Mouse (Mus musculus) testis, postnatal 14 days (tissue): Measurements from ENCODE around the gene Gm10142.
"Not testable (repeated sequence)": the region's sequence is repeated elsewhere in the genome, so short reads cannot be mapped to it uniquely, and the experiment has no call there.

Experiments
- DNase-seq: peaks from one replicate; pipeline ENCODE4 v3.0.0; 2021; ENCODE audit warnings: low spot score

Gene Gm10142

DNA sequence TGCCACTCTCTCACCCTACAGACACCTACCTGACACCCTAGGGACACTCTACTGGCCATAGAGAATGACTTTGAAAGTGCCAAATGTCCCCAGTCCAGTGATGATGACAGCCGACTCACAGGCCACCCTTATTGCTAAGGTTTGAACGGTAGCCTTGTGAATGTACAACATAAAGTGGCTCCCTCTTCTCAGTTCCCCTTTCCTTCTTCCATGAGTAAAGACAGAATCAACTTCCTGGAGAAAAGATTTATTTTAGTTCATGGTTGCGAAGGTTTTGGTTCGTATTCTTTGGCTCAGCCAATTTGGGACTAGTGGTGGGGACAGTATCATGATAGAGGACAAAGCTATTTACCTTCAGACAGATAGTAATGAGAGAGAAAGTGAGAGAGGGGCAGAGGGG is 23.3 kb downstream of the Gm10142 start:
- no peak for DNase-seq

DNA sequence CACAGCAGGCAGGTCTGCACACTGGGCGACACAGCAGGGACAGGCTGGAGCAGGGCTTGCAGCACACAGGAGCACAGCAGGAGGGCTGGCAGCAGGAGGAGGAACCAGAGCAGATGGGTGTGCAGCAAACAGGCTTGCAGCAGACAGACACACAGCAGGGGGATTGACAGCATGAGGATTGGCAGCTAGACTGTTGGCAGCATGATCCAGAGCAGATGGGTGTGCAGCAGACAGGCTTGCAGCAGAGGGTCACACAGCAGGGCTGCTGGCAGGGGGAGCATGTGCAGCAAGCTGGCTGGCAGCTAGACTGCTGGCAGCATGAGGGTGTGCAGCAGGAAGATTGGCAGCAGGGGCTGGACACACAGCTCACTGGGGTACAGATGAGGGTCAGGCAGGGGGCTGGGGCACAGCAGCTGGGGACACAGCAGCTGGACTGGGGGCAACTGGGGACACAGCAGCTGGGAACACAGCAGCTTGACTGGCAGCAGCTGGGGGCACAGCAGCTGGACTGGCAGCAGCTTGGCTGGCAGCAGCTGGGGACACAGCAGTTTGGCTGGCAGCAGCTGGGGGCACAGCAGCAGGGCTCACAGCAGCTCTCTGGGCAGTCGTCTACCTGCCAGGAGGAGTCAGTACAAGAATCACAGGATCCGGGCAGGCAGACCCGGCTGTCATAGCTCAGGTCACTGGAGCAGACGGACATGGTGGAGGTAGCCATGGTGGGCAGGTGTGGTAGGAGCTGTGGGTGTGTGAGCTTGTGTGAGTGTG is 26.5 kb downstream of the Gm10142 start, which contains the start of gene Gm18596:
Gene Gm18596, minus strand, starts transcription at position 715 of the 765 bp plus-strand sequence.
- not testable (repeated sequence) for DNase-seq

DNA sequence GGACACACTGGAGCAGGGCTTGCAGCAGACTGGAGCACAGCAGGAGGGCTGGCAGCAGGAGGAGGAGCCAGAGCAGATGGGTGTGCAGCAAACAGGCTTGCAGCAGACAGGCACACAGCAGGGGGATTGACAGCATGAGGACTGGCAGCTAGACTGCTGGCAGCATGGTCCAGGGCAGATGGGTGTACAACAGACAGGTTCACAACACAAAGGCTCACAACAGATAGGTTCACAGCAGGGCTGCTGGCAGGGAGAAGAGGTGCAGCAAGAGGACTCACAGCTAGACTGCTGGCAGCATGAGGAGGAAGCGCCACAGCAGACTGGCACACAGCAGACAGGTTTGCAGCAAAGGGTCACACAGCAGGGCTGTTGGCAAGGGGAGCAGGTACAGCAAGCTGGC is 35.1 kb downstream of the Gm10142 start:
- not testable (repeated sequence) for DNase-seq

DNA sequence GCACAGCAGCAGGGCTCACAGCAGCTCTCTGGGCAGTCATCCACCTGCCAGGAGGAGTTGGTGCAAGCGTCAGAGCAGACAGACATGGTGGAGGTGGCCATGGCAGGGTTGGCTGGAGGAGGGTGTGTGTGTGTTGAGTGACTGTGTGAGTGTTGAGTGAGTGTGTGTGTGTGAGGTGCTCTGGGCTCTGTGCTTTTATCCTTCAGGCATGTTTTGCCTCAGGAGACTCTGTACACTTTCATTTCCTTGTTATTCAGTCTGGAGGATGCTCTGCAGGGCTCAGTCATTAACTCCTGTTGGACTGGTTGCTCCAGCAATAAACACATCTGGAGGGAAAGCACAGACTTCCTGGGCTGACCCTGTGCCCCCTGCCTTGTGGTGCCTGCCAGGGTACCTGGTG is 35.6 kb downstream of the Gm10142 start, which contains the start of gene Gm9736:
Gene Gm9736, minus strand, starts transcription at position 101 of the 400 bp plus-strand sequence.
- DNase-seq: not testable (repeated sequence)

DNA sequence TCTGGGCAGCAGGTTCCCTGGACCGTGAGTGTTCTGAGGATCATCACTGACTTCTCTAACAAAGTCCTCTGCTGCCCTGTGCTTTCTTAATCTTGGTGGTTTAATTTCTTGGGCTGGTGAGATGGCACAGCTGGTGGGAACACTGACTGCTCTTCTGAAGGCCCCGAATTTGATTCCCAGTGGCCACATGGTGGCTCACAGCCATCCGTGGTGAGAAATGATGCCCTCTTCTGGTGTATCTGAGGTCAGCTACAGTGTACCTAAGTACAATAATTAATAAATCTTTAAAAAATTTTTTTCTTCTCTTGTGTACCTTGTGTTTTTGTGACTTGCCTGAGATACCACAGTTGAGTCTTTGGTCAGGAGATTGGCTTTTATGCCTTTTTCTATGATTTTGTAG is 36.7 kb downstream of the Gm10142 start:
- DNase-seq: not testable (repeated sequence)

DNA sequence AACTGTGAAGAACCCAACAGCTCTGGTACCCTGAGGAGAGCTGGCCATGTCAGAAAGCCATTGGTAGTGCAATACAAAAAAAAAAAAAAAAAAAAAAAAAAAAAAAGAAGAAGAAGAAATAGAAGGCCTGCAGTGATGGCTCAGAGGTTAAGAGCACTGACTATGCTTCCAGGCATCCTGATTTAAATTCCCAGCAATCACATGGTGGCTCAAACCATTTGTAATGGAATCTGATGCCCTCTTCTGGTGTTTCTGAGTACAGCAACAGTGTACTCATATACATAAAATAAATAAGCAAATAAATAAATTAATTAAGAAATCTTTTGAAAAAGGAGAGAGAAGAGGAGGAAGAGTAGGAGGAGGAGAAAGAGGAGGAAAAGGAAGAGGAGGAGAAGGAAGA is 37.8 kb downstream of the Gm10142 start:
- no peak for DNase-seq

DNA sequence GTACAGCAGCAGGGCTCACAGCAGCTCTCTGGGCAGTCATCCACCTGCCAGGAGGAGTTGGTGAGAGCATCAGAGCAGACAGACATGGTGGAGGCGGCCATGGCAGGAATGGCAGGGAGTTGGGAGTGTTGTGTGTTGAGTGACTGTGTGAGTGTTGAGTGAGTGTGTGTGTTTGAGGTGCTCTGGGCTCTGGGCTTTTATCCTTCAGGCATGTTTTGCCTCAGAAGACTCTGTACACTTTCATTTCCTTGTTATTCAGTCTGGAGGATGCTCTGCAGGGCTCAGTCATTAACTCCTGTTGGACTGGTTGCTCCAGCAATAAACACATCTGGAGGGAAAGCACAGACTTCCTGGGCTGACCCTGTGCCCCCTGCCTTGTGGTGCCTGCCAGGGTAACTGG is 44.0 kb downstream of the Gm10142 start, which contains the start of gene Gm3233:
Gene Gm3233, minus strand, starts transcription at position 101 of the 400 bp plus-strand sequence.
- DNase-seq: not testable (repeated sequence)
